Mouse (Mus musculus) liver, adult 2 months (tissue): ENCODE measurements around the gene Gale.

Experiments used
- CTCF ChIP-seq: fragments of 200-500 bp; IDR thresholded peaks from 2 replicates; pipeline ENCODE4 v1.5.1; 2011; ENCODE audit warnings: low read depth, low read length, control low read depth
- POLR2A ChIP-seq: fragments of 200-500 bp; IDR thresholded peaks from 2 replicates; pipeline ENCODE4 v1.6.1; 2011; ENCODE audit warnings: low read length, control low read depth; ENCODE audit not compliant: insufficient read depth; ENCODE audit errors: extremely low read depth

DNA sequence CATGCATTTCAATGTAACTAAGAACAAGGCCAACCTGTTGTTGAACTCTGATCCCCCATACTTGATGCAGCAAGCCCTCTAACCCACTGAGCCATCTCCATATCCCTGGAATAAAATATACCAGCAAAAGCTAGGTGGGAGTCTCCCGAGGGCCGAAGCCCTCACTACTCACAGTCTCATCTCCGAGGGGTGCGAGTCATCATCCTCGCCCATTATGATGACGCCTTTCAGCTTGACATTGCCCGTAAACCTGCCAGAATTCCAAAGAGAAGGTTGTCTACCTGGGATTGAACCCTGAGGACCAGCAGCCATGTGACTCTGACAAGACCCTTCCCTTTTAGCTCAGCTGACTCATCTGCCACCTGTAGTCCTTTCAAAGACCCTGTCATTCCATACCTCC lies 22.2 kb downstream of the Gale start:
- no peak for TF ChIP-seq CTCF
- no peak for TF ChIP-seq POLR2A
